Mouse (Mus musculus) forebrain, embryonic 16.5 days (tissue): Measurements from ENCODE around the gene Coil. TPM values are rescaled to one million over a fixed set of nuclear protein-coding genes. Genes with fewer than 3 reads are reported as not detected.
"Not testable (repeated sequence)": the region's sequence is repeated elsewhere in the genome, so short reads cannot be mapped to it uniquely, and the experiment has no call there.

Experiments
- ATAC-seq: fragments of 200-750 bp; cut with Nextera tagmentation; 2 replicates; pipeline ENCODE4 v1.8.0; 2017; ENCODE audit warnings: mild to moderate bottlenecking, moderate library complexity
- H3K27ac ChIP-seq: fragments of 300-500 bp; sonication (generic); 2 replicates; pipeline ENCODE4 v1.5.1; 2014; ENCODE audit warnings: low read length, control low read depth
- H3K27me3 ChIP-seq: fragments of 300-500 bp; sonication (generic); replicated peaks from 2 replicates; pipeline ENCODE4 v1.6.1; 2014; ENCODE audit warnings: low read length; ENCODE audit not compliant: control insufficient read depth, insufficient read depth
- H3K36me3 ChIP-seq: fragments of 300-500 bp; sonication (generic); 2 replicates; pipeline ENCODE4 v1.6.1; 2014; ENCODE audit not compliant: control insufficient read depth, insufficient read depth
- H3K4me1 ChIP-seq: fragments of 300-500 bp; sonication (generic); replicated peaks from 2 replicates; pipeline ENCODE4 v1.6.1; 2014; ENCODE audit warnings: low read length; ENCODE audit not compliant: control insufficient read depth, insufficient read depth
- H3K4me2 ChIP-seq: fragments of 300-500 bp; sonication (generic); 2 replicates; pipeline ENCODE4 v1.6.1; 2014; ENCODE audit warnings: mild to moderate bottlenecking, low read length, control low read depth
- H3K4me3 ChIP-seq: fragments of 300-500 bp; sonication (generic); replicated peaks from 2 replicates; pipeline ENCODE4 v1.5.1; 2014; ENCODE audit warnings: mild to moderate bottlenecking, low read length, control low read depth
- H3K9ac ChIP-seq: fragments of 300-500 bp; sonication (generic); replicated peaks from 2 replicates; pipeline ENCODE4 v1.6.1; 2014; ENCODE audit warnings: low read depth, low read length, control low read depth
- H3K9me3 ChIP-seq: fragments of 300-500 bp; sonication (generic); 2 replicates; pipeline ENCODE4 v1.6.1; 2016; ENCODE audit warnings: low read length; ENCODE audit not compliant: control insufficient read depth
- WGBS: fragments of 180-500 bp; shearing (Covaris S2); extraction: QIAGEN DNeasy Blood & Tissue Kit; methylation state at CpG from one replicate; pipeline ENCODE4 v1.1.7; 2014; 5-methylcytosine and 5-hydroxymethylcytosine counted together
- polyA plus RNA-seq: library from polyadenylated mRNA; unstranded; fragments of >200 nt; fragmentation: Nextera tagmentation; extraction: Ambion mirVana; gene quantifications from 2 replicates; pipeline ENCODE4 v1.2.1, GENCODE M21; 2015

The Coil gene
- polyA plus RNA-seq, 1 experiment from 2014 or later = 27.1 TPM

GRCm38 (mm10) chr11:88989530-88989929 lies 19.5 kb downstream of the Coil start:
- WGBS = 73% methylated on average over 5 of the region's 5 CpGs

GRCm38 (mm10) chr11:88993186-88993585 lies 23.1 kb downstream of the Coil start:
- Histone ChIP-seq H3K4me1 (no peaks in the 10 kb centered on the region), H3K4me2 (no peak overlapping the region), H3K36me3 (peaks cover 9% of the 10 kb centered on the region; the same call in 1 of the 2 replicates), H3K27ac (no peak overlapping the region), H3K9ac (no peak overlapping the region), H3K27me3 (no peaks in the 10 kb centered on the region), H3K4me3 (no peak overlapping the region), H3K9me3 (no peaks in the 10 kb centered on the region)
- WGBS = 45% methylated on average over 7 of the region's 7 CpGs
- ATAC-seq = no peak

More at GRCm38 (mm10) chr11:88989530-88989929, 19.5 kb downstream of the Coil start:
- Histone ChIP-seq H3K4me2 (no peak overlapping the region), H3K9ac (no peak overlapping the region), H3K9me3 (no peaks in the 10 kb centered on the region), H3K4me1 (no peaks in the 10 kb centered on the region), H3K4me3 (no peak overlapping the region), H3K27ac (no peak overlapping the region), H3K27me3 (no peaks in the 10 kb centered on the region), H3K36me3 (peaks cover 17% of the 10 kb centered on the region)
- ATAC-seq = peak; percentile 36; the same call in 1 of the 2 replicates

GRCm38 (mm10) chr11:88993625-88994024 lies 23.6 kb downstream of the Coil start:
- no peak overlapping the region for H3K4me3 ChIP-seq
- peaks cover 9% of the 10 kb centered on the region; the same call in 1 of the 2 replicates for H3K36me3 ChIP-seq
- H3K9ac ChIP-seq = no peak overlapping the region
- no peak overlapping the region for H3K4me2 ChIP-seq
- 12% methylated on average over 5 of the region's 5 CpGs for WGBS
- H3K27me3 ChIP-seq = peaks cover under 1% of the 10 kb centered on the region; the same call in 1 of the 2 replicates
- H3K9me3 ChIP-seq = no peaks in the 10 kb centered on the region
- H3K4me1 ChIP-seq = no peaks in the 10 kb centered on the region
- no peak for ATAC-seq
- no peak overlapping the region for H3K27ac ChIP-seq

- H3K4me1 ChIP-seq = 0 out of 2 replicates have a peak, but pooled peaks cover 4% of the 10 kb centered on the region
- peaks cover 9% of the 10 kb centered on the region for H3K27me3 ChIP-seq
- peaks cover 9% of the 10 kb centered on the region; the same call in 1 of the 2 replicates for H3K36me3 ChIP-seq
- no peak overlapping the region for H3K27ac ChIP-seq
- H3K4me3 ChIP-seq = no peak overlapping the region
- H3K9ac ChIP-seq = no peak overlapping the region
- 90% methylated on average over 7 of the region's 7 CpGs for WGBS
- H3K4me2 ChIP-seq = no peak overlapping the region
- ATAC-seq = no peak
- no peaks in the 10 kb centered on the region for H3K9me3 ChIP-seq
These were observed 24.4 kb downstream of the Coil start for GRCm38 (mm10) chr11:88994492-88994891.

- ATAC-seq = no peak
- Histone ChIP-seq H3K9me3 (no peaks in the 10 kb centered on the region), H3K36me3 (peaks cover 8% of the 10 kb centered on the region; the same call in 1 of the 2 replicates), H3K27me3 (peaks cover 18% of the 10 kb centered on the region), H3K4me3 (no peak overlapping the region), H3K4me1 (0 out of 2 replicates have a peak, but pooled peaks cover 6% of the 10 kb centered on the region), H3K4me2 (no peak overlapping the region), H3K27ac (no peak overlapping the region), H3K9ac (no peak overlapping the region)
- 95% methylated on average over 2 of the region's 2 CpGs for WGBS
These were observed 25.6 kb downstream of the Coil start for GRCm38 (mm10) chr11:88995616-88996015.

GRCm38 (mm10) chr11:88996427-88996826 lies 26.4 kb downstream of the Coil start:
- no peak for ATAC-seq
- Histone ChIP-seq H3K4me3 (no peak overlapping the region), H3K9me3 (no peaks in the 10 kb centered on the region), H3K36me3 (peaks cover under 1% of the 10 kb centered on the region; the same call in 1 of the 2 replicates), H3K4me1 (0 out of 2 replicates have a peak, but pooled peaks cover 6% of the 10 kb centered on the region), H3K27ac (no peak overlapping the region), H3K4me2 (no peak overlapping the region), H3K27me3 (peaks cover 18% of the 10 kb centered on the region), H3K9ac (no peak overlapping the region)
- WGBS = 78% methylated on average over 7 of the region's 7 CpGs

- H3K27ac ChIP-seq, H3K4me3 ChIP-seq, H3K9me3 ChIP-seq, H3K4me2 ChIP-seq, ATAC-seq, H3K4me1 ChIP-seq, H3K36me3 ChIP-seq, H3K9ac ChIP-seq: not testable (repeated sequence)
- H3K27me3 ChIP-seq = peaks cover 18% of the 10 kb centered on the region
- 90% methylated on average over 5 of the region's 5 CpGs for WGBS
These were observed 27.3 kb downstream of the Coil start for GRCm38 (mm10) chr11:88997343-88997742.

GRCm38 (mm10) chr11:88998406-88998805 lies 28.4 kb downstream of the Coil start:
- Histone ChIP-seq H3K27ac (no peak overlapping the region), H3K27me3 (peaks cover 18% of the 10 kb centered on the region), H3K4me1 (0 out of 2 replicates have a peak, but pooled peaks cover 8% of the 10 kb centered on the region), H3K4me2 (no peak overlapping the region), H3K36me3 (no peaks in the 10 kb centered on the region), H3K4me3 (no peak overlapping the region), H3K9ac (no peak overlapping the region), H3K9me3 (no peaks in the 10 kb centered on the region)
- no peak for ATAC-seq
- 10% methylated on average over 3 of the region's 3 CpGs for WGBS

GRCm38 (mm10) chr11:88998974-88999722 lies 29.1 kb downstream of the Coil start, which contains the start of gene Trim25:
Gene Trim25, plus strand, starts transcription at chr11:88999376.
- Histone ChIP-seq H3K9me3 (no peaks in the 10 kb centered on the region), H3K27ac (no peak within 1 kb of the TSS), H3K36me3 (no peaks in the 10 kb centered on the region), H3K27me3 (peaks cover 18% of the 10 kb centered on the region), H3K9ac (peak within 1 kb of the TSS; percentile 48), H3K4me3 (peak within 1 kb of the TSS; percentile 45), H3K4me1 (0 out of 2 replicates have a peak, but pooled peaks cover 8% of the 10 kb centered on the region), H3K4me2 (peak within 1 kb of the TSS; percentile 47)
- WGBS = 3% methylated on average over 48 of the region's 48 CpGs
- ATAC-seq = peak; percentile 68
